27 mouse cellular contexts compared by ENCODE assay signal in the genomic region with DNA sequence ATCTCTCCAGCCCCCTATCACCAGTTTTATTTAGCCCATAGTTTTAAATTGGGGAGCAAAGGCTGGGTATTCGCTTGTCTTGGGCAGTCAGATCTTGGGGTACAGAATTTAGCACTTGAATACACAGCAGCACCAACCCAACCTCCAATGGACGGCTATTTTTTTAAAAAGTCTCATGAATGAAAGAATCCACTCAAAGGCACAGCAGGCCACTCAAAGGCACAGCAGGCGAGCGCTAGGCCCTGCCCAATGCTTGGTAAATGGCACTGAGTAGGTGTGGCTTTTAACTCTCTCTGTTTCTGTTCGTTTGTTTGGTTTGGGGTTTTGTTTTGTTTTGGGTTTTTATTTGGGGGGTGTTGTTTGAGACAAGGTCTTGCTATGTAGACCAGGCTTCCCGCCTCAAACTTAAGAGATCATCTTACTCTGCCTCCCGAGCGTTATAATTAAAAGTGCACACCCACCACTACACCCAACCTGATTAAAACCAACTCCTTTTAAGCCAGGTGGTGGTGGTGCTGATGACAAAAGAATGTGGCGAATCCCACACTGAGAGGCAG. TPM values are rescaled to one million over a fixed set of nuclear protein-coding genes. Genes with fewer than 3 reads are reported as not detected.
"Had no signal": no experiment of that assay in that cellular context is flagged by ENCODE, and none has a peak within 500 bp of the region (broad histone marks: within the 10 kb centered on the region; RNA-seq: fewer than 3 reads in every experiment).

No protein-coding gene starts in this region.

- H3K9me3 ChIP-seq: kidney, embryonic 15.5 days; limb, embryonic 12.5 days; limb, embryonic 15.5 days; liver, embryonic 12.5 days; liver, embryonic 15.5 days; lung, embryonic 15.5 days; midbrain, embryonic 13.5 days; neural tube, embryonic 13.5 days had no signal

- DNase-seq: kidney, adult 2 months; kidney, postnatal 10 days; kidney, postnatal 36 days; left cerebral cortex, postnatal 4 days; lung, adult 18-20 months; lung, postnatal 10 days; lung, postnatal 4 days; thymus, adult 18-20 months; thymus, postnatal 14 days; thymus, postnatal 4 days had no signal

- H3K27me3 ChIP-seq: kidney, embryonic 15.5 days; limb, embryonic 12.5 days; limb, embryonic 15.5 days; liver, embryonic 12.5 days; liver, embryonic 15.5 days; lung, embryonic 15.5 days; midbrain, embryonic 13.5 days; neural tube, embryonic 13.5 days had no signal

- H3K9ac ChIP-seq: kidney, embryonic 15.5 days; limb, embryonic 12.5 days; limb, embryonic 15.5 days; liver, embryonic 12.5 days; liver, embryonic 15.5 days; lung, embryonic 15.5 days; midbrain, embryonic 13.5 days; neural tube, embryonic 13.5 days had no signal

- H3K4me3 ChIP-seq: kidney, embryonic 15.5 days; limb, embryonic 12.5 days; limb, embryonic 15.5 days; liver, embryonic 12.5 days; liver, embryonic 15.5 days; lung, embryonic 15.5 days; midbrain, embryonic 13.5 days; myocyte; neural tube, embryonic 13.5 days had no signal

- H3K36me3 ChIP-seq: liver, embryonic 15.5 days; midbrain, embryonic 13.5 days had no signal

- H3K27ac ChIP-seq: kidney, embryonic 15.5 days; limb, embryonic 12.5 days; limb, embryonic 15.5 days; liver, embryonic 12.5 days; liver, embryonic 15.5 days; midbrain, embryonic 13.5 days; neural tube, embryonic 13.5 days had no signal

- H3K4me1 ChIP-seq: midbrain, embryonic 13.5 days; neural tube, embryonic 13.5 days had no signal

RNA-seq across cellular contexts. Expression of a gene that starts 17.8 kb away (rescaled TPM):
- total RNA-seq: layer of hippocampus, adult 8-10 months; layer of hippocampus, postnatal 10 days; left cerebral cortex, adult 8-10 months; left cerebral cortex, postnatal 14 days; left cerebral cortex, postnatal 4 days; megakaryocyte progenitor cell, adult 5-6 weeks had no signal
- polyA plus RNA-seq: kidney, embryonic 15.5 days; limb, embryonic 12.5 days; liver, embryonic 12.5 days; lung, embryonic 15.5 days; midbrain, embryonic 13.5 days; midbrain, embryonic 16.5 days; neural tube, embryonic 13.5 days; stomach, embryonic 16.5 days; testis, adult 2 months had no signal

RNA-seq across cellular contexts. Expression of a gene that starts 42.2 kb away (rescaled TPM):
- total RNA-seq: megakaryocyte progenitor cell, adult 5-6 weeks had no signal
